Mouse (Mus musculus): ENCODE measurements around the gene Elane. TPM values are rescaled to one million over a fixed set of nuclear protein-coding genes. Genes with fewer than 3 reads are reported as not detected.

The Elane gene
- polyA plus RNA-seq, 1 experiment from 2014 or later: 0.29 TPM

Small RNA genes lying within 50 kb of the gene (microRNA-seq; reads per million reads assigned to microRNA genes)
- 0.52 reads per million for gene Mir6910

Other genes with a start within 250 kb of the Elane start
- gene Shc2, start 248.3 kb upstream of the Elane start, polyA plus RNA-seq (2015; fragmentation: Nextera tagmentation; extraction: Ambion mirVana): 11.3 and 11.9 TPM in 2 replicates
- gene Odf3l2, start 240.5 kb upstream of the Elane start, polyA plus RNA-seq (2015; fragmentation: Nextera tagmentation; extraction: Ambion mirVana): not detected in 2 replicates
- 7.0 and 8.2 TPM in 2 replicates for gene Madcam1, start 221.7 kb upstream of the Elane start, polyA plus RNA-seq (2015; fragmentation: Nextera tagmentation; extraction: Ambion mirVana)
- 62.0 and 65.9 TPM in 2 replicates for gene Tpgs1, start 216.9 kb upstream of the Elane start, polyA plus RNA-seq (2015; fragmentation: Nextera tagmentation; extraction: Ambion mirVana)
- 116 and 123 TPM in 2 replicates for gene Cdc34, start 204.1 kb upstream of the Elane start, polyA plus RNA-seq (2015; fragmentation: Nextera tagmentation; extraction: Ambion mirVana)
- 0.83 and 0.92 TPM in 2 replicates for gene Gzmm, start 197.2 kb upstream of the Elane start, polyA plus RNA-seq (2015; fragmentation: Nextera tagmentation; extraction: Ambion mirVana)
- 761 and 775 TPM in 2 replicates for gene Bsg, start 181.8 kb upstream of the Elane start, polyA plus RNA-seq (2015; fragmentation: Nextera tagmentation; extraction: Ambion mirVana)
- gene Hcn2, start 169.6 kb upstream of the Elane start, polyA plus RNA-seq (2015; fragmentation: Nextera tagmentation; extraction: Ambion mirVana): not detected in 2 replicates
- gene Polrmt, start 139.7 kb upstream of the Elane start, polyA plus RNA-seq (2015; fragmentation: Nextera tagmentation; extraction: Ambion mirVana): 49.4 and 54.9 TPM in 2 replicates
- 0.34 and 0.47 TPM in 2 replicates for gene Fgf22, start 131.2 kb upstream of the Elane start, polyA plus RNA-seq (2015; fragmentation: Nextera tagmentation; extraction: Ambion mirVana)
- 93.0 and 95.4 TPM in 2 replicates for gene Rnf126, start 119.3 kb upstream of the Elane start, polyA plus RNA-seq (2015; fragmentation: Nextera tagmentation; extraction: Ambion mirVana)
- 7.0 and 7.8 TPM in 2 replicates for gene Fstl3, start 109.0 kb upstream of the Elane start, polyA plus RNA-seq (2015; fragmentation: Nextera tagmentation; extraction: Ambion mirVana)
- 0.11 TPM in 1 of 2 replicates, not detected in the other for gene Prss57, start 95.3 kb upstream of the Elane start, polyA plus RNA-seq (2015; fragmentation: Nextera tagmentation; extraction: Ambion mirVana)
- 101 TPM in 2 replicates for gene Palm, start 92.7 kb upstream of the Elane start, polyA plus RNA-seq (2015; fragmentation: Nextera tagmentation; extraction: Ambion mirVana)
- 0.90 and 1.4 TPM in 2 replicates for gene Misp, start 65.3 kb upstream of the Elane start, polyA plus RNA-seq (2015; fragmentation: Nextera tagmentation; extraction: Ambion mirVana)
- 347 and 366 TPM in 2 replicates for gene Ptbp1, start 31.8 kb upstream of the Elane start, polyA plus RNA-seq (2015; fragmentation: Nextera tagmentation; extraction: Ambion mirVana)
- 11.1 and 11.3 TPM in 2 replicates for gene Prtn3, start 11.8 kb upstream of the Elane start, polyA plus RNA-seq (2015; fragmentation: Nextera tagmentation; extraction: Ambion mirVana)
- gene Plppr3, start 11.6 kb upstream of the Elane start, polyA plus RNA-seq (2015; fragmentation: Nextera tagmentation; extraction: Ambion mirVana): 138 and 142 TPM in 2 replicates
- gene Cfd, start 4.6 kb downstream of the Elane start, polyA plus RNA-seq (2015; fragmentation: Nextera tagmentation; extraction: Ambion mirVana): not detected in 2 replicates
- gene Med16, start 22.7 kb downstream of the Elane start, polyA plus RNA-seq (2015; fragmentation: Nextera tagmentation; extraction: Ambion mirVana): 44.9 and 46.8 TPM in 2 replicates
- 20.3 TPM in 1 of 2 replicates, not detected in the other for gene Gm26602, start 24.6 kb downstream of the Elane start, polyA plus RNA-seq (2015; fragmentation: Nextera tagmentation; extraction: Ambion mirVana)
- 0.94 and 1.0 TPM in 2 replicates for gene Kiss1r, start 30.7 kb downstream of the Elane start, polyA plus RNA-seq (2015; fragmentation: Nextera tagmentation; extraction: Ambion mirVana)
- gene R3hdm4, start 35.0 kb downstream of the Elane start, polyA plus RNA-seq (2015; fragmentation: Nextera tagmentation; extraction: Ambion mirVana): 186 and 188 TPM in 2 replicates
- gene Arid3a, start 40.8 kb downstream of the Elane start, polyA plus RNA-seq (2015; fragmentation: Nextera tagmentation; extraction: Ambion mirVana): 5.5 and 6.2 TPM in 2 replicates
- 105 and 106 TPM in 2 replicates for gene Wdr18, start 73.9 kb downstream of the Elane start, polyA plus RNA-seq (2015; fragmentation: Nextera tagmentation; extraction: Ambion mirVana)
- gene Grin3b, start 84.5 kb downstream of the Elane start, polyA plus RNA-seq (2015; fragmentation: Nextera tagmentation; extraction: Ambion mirVana): 0.41 and 0.73 TPM in 2 replicates
- gene Tmem259, start 98.1 kb downstream of the Elane start, polyA plus RNA-seq (2015; fragmentation: Nextera tagmentation; extraction: Ambion mirVana): 16.0 and 19.5 TPM in 2 replicates
- gene Cnn2, start 102.3 kb downstream of the Elane start, polyA plus RNA-seq (2015; fragmentation: Nextera tagmentation; extraction: Ambion mirVana): 287 and 299 TPM in 2 replicates
- 1.8 and 1.9 TPM in 2 replicates for gene Abca7, start 110.2 kb downstream of the Elane start, polyA plus RNA-seq (2015; fragmentation: Nextera tagmentation; extraction: Ambion mirVana)
- gene Arhgap45, start 130.4 kb downstream of the Elane start, polyA plus RNA-seq (2015; fragmentation: Nextera tagmentation; extraction: Ambion mirVana): 7.3 and 7.6 TPM in 2 replicates
- 244 and 254 TPM in 2 replicates for gene Polr2e, start 153.5 kb downstream of the Elane start, polyA plus RNA-seq (2015; fragmentation: Nextera tagmentation; extraction: Ambion mirVana)
- gene Gpx4, start 160.9 kb downstream of the Elane start, polyA plus RNA-seq (2015; fragmentation: Nextera tagmentation; extraction: Ambion mirVana): 462 and 477 TPM in 2 replicates
- gene Sbno2, start 219.3 kb downstream of the Elane start, polyA plus RNA-seq (2015; fragmentation: Nextera tagmentation; extraction: Ambion mirVana): 13.5 and 15.2 TPM in 2 replicates
- 17.1 and 17.4 TPM in 2 replicates for gene Stk11, start 229.6 kb downstream of the Elane start, polyA plus RNA-seq (2015; fragmentation: Nextera tagmentation; extraction: Ambion mirVana)